Mouse (Mus musculus): Measurements from ENCODE around the gene Igf1r. TPM values are rescaled to one million over a fixed set of nuclear protein-coding genes. Genes with fewer than 3 reads are reported as not detected.

Igf1r gene
- polyA plus RNA-seq, 1 experiment: 9.8 TPM

DNA sequence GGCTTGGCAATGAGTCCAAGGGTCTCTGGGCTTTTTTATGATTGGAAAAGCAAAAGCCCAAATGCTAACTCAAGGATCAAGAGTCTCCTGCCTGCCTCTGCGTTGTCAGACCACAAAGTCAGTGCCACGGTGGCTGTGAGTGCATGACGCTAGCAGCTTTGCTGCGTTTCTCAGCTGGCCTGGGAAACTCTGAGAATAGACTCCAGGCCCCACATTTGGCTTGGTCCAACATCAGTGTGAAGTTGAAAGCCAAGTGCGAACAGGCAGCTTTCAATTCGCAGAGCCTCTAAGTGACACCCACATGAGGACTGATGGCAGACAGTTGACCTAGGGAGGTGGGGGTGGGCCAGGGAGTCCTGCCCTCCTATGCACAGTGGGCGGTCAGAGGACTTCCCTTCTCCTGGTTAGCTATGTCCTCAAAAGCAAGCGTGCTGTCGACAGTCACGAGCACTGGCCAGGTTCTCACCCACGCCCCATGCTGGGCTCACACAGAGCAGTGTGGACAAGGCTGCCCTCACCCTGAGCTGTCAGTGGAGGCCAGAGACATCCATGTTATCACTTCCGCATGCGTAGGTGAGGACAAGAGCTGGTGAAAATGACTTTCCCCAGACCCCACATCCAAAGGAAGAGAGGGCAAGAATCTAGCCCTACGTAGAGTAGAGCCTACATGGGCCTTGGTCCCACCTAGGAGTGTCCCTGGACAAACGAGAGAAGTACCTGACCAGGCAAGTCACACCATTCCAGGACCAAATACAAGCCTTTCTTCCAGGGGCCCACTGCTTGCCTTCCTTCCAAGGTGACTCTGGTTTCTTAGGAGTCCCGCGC is 305.9 kb downstream of the Igf1r start:
- Histone ChIP-seq H3ac (ENCODE audit: control insufficient read depth, insufficient read length, low read depth) (no peak overlapping the region), H3K79me2 (ENCODE audit: control insufficient read depth, insufficient read depth) (no peaks in the 10 kb centered on the region), H3K4me3 (ENCODE audit: insufficient read depth, poor library complexity, severe bottlenecking) (no peak overlapping the region), H3K27me3 (ENCODE audit: control insufficient read depth, insufficient read depth, insufficient read length) (no peaks in the 10 kb centered on the region), H3K79me3 (ENCODE audit: low read depth) (no peaks in the 10 kb centered on the region), H3K36me3 (ENCODE audit: control insufficient read depth, insufficient read depth) (no peaks in the 10 kb centered on the region)
- TF ChIP-seq USF1 (IDR thresholded peaks at IDR 0.05; ENCODE audit: low read depth) (no peak), MAX (IDR thresholded peaks at IDR 0.05) (no peak), FOSL1 (IDR thresholded peaks at IDR 0.05; ENCODE audit: insufficient read depth, low read length, poor library complexity, severe bottlenecking) (no peak), CEBPB (IDR thresholded peaks at IDR 0.05; ENCODE audit: low read depth) (no peak), MYOG (IDR thresholded peaks at IDR 0.05; ENCODE audit: control insufficient read depth, extremely low read depth, insufficient read length) (no peak)

DNA sequence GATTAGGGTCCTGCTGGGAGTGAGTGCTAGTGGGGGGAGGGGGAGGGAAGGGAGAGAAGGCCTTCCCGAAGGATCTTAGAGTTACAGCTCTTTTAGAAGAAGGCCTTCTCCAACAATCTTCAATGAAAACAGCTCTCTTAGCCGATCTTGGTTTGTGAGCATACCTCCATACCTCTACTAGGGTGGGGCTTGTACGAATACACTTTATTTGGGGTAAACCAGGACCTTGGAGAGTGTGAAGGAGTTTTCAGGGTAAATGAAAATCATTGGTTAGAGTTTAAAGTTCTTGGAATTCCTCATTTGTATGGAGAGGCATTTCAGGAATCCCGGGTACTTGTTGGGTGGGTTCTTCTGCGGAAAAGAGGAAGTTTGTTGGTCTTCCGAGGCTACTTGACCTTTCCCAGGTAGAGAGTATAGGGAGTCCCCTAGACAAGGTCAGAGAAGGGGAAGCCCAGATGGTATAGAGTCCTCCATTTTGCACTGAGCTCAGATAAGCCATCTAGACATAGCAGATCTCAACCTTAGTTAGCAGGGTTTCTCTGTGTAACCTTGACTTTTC is 307.0 kb downstream of the Igf1r start:
- H3ac ChIP-seq (ENCODE audit: control insufficient read depth, insufficient read length, low read depth): no peak overlapping the region
- no peaks in the 10 kb centered on the region for H3K79me2 ChIP-seq (ENCODE audit: control insufficient read depth, insufficient read depth)
- H3K4me3 ChIP-seq (ENCODE audit: insufficient read depth, poor library complexity, severe bottlenecking): no peak overlapping the region
- H3K27me3 ChIP-seq (ENCODE audit: control insufficient read depth, insufficient read depth, insufficient read length): no peaks in the 10 kb centered on the region
- no peaks in the 10 kb centered on the region for H3K79me3 ChIP-seq (ENCODE audit: low read depth)
- H3K36me3 ChIP-seq (ENCODE audit: control insufficient read depth, insufficient read depth): no peaks in the 10 kb centered on the region
- no peak for TF ChIP-seq USF1 (IDR thresholded peaks at IDR 0.05; ENCODE audit: low read depth)
- TF ChIP-seq CTCF (IDR thresholded peaks at IDR 0.05; ENCODE audit: control insufficient read depth, insufficient read depth, insufficient read length): no peak
- no peak for TF ChIP-seq MAX (IDR thresholded peaks at IDR 0.05)
- no peak for TF ChIP-seq FOSL1 (IDR thresholded peaks at IDR 0.05; ENCODE audit: insufficient read depth, low read length, poor library complexity, severe bottlenecking)
- no peak for TF ChIP-seq MYOD1 (IDR thresholded peaks at IDR 0.05; ENCODE audit: control insufficient read depth, insufficient read length, low read depth)
- TF ChIP-seq MYOG (IDR thresholded peaks at IDR 0.05; ENCODE audit: control insufficient read depth, extremely low read depth, insufficient read length): no peak
- TF ChIP-seq CEBPB (IDR thresholded peaks at IDR 0.05; ENCODE audit: low read depth): no peak

DNA sequence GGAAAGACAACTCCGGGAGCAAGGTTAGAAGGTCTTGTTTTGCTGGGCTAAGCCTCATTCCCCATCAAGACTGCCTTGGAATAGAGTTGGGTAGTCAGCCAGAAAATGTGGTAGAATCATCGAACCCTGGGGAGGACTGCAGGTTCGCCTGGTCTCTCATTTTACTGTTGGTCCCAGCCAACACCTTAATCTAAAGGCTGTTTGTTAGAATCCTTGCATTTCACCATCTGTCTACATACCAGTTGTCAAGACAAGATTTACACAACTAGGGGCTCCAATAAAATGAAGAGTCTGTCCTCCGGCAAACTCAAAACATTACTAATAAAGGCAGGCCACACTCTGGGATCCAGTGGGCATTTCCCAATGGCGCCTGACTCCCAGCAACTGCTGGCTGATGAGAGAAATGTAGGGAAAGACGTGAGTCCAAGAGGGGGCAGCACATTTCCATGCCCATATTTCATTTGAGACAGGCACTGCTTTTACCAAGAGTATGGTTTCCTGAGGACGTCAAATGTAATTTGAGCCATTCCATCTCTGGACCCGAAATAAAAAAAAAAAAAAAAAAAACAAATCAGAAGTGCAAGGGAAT is 310.1 kb downstream of the Igf1r start:
- no peak for TF ChIP-seq MYOD1 (IDR thresholded peaks at IDR 0.05; ENCODE audit: control insufficient read depth, insufficient read length, low read depth)
- no peak for TF ChIP-seq MYOG (IDR thresholded peaks at IDR 0.05; ENCODE audit: control insufficient read depth, extremely low read depth, insufficient read length)
- no peak for TF ChIP-seq FOSL1 (IDR thresholded peaks at IDR 0.05; ENCODE audit: insufficient read depth, low read length, poor library complexity, severe bottlenecking)
- TF ChIP-seq CEBPB (IDR thresholded peaks at IDR 0.05; ENCODE audit: low read depth): no peak
- TF ChIP-seq MAX (IDR thresholded peaks at IDR 0.05): no peak
- no peak for TF ChIP-seq CTCF (IDR thresholded peaks at IDR 0.05; ENCODE audit: control insufficient read depth, insufficient read depth, insufficient read length)
- no peak for TF ChIP-seq USF1 (IDR thresholded peaks at IDR 0.05; ENCODE audit: low read depth)
- no peaks in the 10 kb centered on the region for H3K27me3 ChIP-seq (ENCODE audit: control insufficient read depth, insufficient read depth, insufficient read length)
- no peaks in the 10 kb centered on the region for H3K36me3 ChIP-seq (ENCODE audit: control insufficient read depth, insufficient read depth)
- no peak overlapping the region for H3ac ChIP-seq (ENCODE audit: control insufficient read depth, insufficient read length, low read depth)
- no peak overlapping the region for H3K4me3 ChIP-seq (ENCODE audit: insufficient read depth, poor library complexity, severe bottlenecking)
- H3K79me2 ChIP-seq (ENCODE audit: control insufficient read depth, insufficient read depth): no peaks in the 10 kb centered on the region
- no peaks in the 10 kb centered on the region for H3K79me3 ChIP-seq (ENCODE audit: low read depth)

DNA sequence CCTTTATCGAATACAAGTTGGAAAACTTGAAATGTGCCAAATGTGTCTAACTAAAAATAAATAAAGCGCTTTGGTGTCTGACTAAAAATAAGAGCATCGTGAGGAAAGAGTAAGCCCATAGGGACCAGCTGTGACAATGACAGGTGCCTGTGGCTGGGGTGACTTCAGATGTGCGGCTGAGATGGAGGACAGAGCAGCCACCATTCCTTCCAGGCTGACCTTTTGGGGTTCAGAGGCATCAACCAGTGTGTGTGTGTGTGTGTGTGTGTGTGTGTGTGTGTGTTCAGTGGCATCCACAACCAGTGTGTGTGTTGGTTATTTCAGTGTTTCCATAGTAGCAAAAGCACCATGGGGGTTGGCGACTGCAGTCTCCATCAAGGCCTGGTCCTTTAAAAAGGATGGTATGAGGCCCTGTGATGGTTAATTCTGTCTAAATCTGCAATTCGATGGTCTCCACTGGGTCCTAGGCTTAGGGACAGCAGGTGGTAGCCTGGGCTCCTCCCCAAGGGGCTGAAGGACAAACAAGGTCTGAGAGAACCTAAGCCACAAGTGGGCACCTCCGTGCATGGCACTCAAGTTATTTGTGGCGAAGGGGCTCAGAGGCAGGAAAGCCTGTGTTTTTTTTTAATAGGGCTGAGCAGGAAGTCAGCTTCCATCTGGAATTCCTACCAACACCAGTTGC is 310.9 kb downstream of the Igf1r start:
- H3K79me2 ChIP-seq (ENCODE audit: control insufficient read depth, insufficient read depth): no peaks in the 10 kb centered on the region
- H3K79me3 ChIP-seq (ENCODE audit: low read depth): no peaks in the 10 kb centered on the region
- H3K36me3 ChIP-seq (ENCODE audit: control insufficient read depth, insufficient read depth): no peaks in the 10 kb centered on the region
- no peak overlapping the region for H3ac ChIP-seq (ENCODE audit: control insufficient read depth, insufficient read length, low read depth)
- peak; percentile 19 for TF ChIP-seq MYOD1 (IDR thresholded peaks at IDR 0.05; ENCODE audit: control insufficient read depth, insufficient read length, low read depth)
- no peak for TF ChIP-seq CEBPB (IDR thresholded peaks at IDR 0.05; ENCODE audit: low read depth)
- TF ChIP-seq MYOG (IDR thresholded peaks at IDR 0.05; ENCODE audit: control insufficient read depth, extremely low read depth, insufficient read length): no peak
- no peaks in the 10 kb centered on the region for H3K27me3 ChIP-seq (ENCODE audit: control insufficient read depth, insufficient read depth, insufficient read length)
- no peak overlapping the region for H3K4me3 ChIP-seq (ENCODE audit: insufficient read depth, poor library complexity, severe bottlenecking)

DNA sequence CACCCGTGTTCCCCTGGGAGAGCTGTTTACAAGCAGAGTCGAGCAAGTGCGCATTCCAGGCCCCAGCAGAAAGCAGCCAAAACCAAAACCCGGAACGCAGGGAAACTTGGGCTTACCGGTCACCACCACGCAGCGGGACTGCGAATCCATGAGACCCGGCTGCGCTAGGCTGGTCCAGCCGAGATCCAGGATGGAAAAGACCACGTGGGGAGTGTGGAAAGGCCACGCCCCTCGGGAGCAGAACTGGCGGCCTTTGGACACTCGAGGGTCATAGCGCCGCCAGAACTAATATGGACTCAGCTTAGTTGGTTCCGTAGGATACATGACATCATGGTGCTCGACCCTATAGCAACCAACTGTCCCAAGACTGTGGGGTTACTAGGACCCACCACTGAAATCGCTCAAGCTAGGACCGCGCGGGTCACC is 311.4 kb downstream of the Igf1r start, which contains the start of gene Pgpep1l:
Pgpep1l (minus strand) TSS at position 206 of the 426 bp plus-strand sequence.
- Histone ChIP-seq H3K36me3 (ENCODE audit: control insufficient read depth, insufficient read depth) (no peaks in the 10 kb centered on the region), H3K27me3 (ENCODE audit: control insufficient read depth, insufficient read depth, insufficient read length) (no peaks in the 10 kb centered on the region), H3K79me2 (ENCODE audit: control insufficient read depth, insufficient read depth) (no peaks in the 10 kb centered on the region), H3K79me3 (ENCODE audit: low read depth) (no peaks in the 10 kb centered on the region), H3K4me3 (ENCODE audit: insufficient read depth, poor library complexity, severe bottlenecking) (no peak within 1 kb of the TSS), H3ac (ENCODE audit: control insufficient read depth, insufficient read length, low read depth) (no peak within 1 kb of the TSS)
- TF ChIP-seq CEBPB (IDR thresholded peaks at IDR 0.05; ENCODE audit: low read depth) (no peak), USF1 (IDR thresholded peaks at IDR 0.05; ENCODE audit: low read depth) (no peak), MYOG (IDR thresholded peaks at IDR 0.05; ENCODE audit: control insufficient read depth, extremely low read depth, insufficient read length) (no peak), MAX (IDR thresholded peaks at IDR 0.05) (no peak), MYOD1 (IDR thresholded peaks at IDR 0.05; ENCODE audit: control insufficient read depth, insufficient read length, low read depth) (no peak), CTCF (IDR thresholded peaks at IDR 0.05; ENCODE audit: control insufficient read depth, insufficient read depth, insufficient read length) (no peak), FOSL1 (IDR thresholded peaks at IDR 0.05; ENCODE audit: insufficient read depth, low read length, poor library complexity, severe bottlenecking) (no peak)
